Mouse (Mus musculus): ENCODE results near the gene Marcksl1. TPM values are rescaled to one million over a fixed set of nuclear protein-coding genes. Genes with fewer than 3 reads are reported as not detected.

Gene Marcksl1
- total RNA-seq, 2 experiments from 2014 or later: 713 to 734 TPM

DNA sequence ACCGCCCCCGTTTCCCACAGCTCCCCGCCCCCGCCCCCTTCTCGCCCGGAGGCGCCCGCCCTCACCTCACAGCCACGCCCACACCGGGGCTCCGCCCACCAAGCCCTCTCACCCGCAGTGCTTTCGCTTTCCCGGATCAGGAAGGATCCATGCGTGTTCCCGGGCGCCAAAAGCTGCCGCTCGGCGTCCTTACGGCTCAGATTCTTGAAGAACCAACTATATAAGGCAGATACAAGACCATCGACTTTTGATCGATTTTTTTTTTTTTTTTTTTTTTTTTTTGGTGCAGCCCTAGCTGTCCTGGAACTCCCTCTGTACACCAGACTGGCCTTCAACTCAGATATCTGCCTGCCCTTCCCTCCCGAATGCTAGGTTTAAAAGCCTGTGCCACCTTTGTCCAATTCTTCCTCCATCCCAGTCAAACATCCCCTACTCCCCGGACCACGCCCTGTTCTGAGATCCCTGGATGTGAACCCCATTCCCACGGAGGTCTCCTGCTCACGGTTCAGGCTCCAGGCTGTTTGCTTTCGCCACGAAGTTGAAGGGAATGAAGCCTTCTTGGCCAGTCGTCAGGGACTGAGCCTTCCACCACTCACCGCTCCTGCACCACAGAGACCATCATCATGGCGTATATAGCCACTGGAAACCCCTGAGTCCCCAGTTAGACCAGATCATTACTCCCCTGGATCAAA, 43.3 kb downstream of the Marcksl1 start:
- peak; percentile 80 to 86 for DNase-seq (ENCODE audit: low spot score in 2 of 2)

DNA sequence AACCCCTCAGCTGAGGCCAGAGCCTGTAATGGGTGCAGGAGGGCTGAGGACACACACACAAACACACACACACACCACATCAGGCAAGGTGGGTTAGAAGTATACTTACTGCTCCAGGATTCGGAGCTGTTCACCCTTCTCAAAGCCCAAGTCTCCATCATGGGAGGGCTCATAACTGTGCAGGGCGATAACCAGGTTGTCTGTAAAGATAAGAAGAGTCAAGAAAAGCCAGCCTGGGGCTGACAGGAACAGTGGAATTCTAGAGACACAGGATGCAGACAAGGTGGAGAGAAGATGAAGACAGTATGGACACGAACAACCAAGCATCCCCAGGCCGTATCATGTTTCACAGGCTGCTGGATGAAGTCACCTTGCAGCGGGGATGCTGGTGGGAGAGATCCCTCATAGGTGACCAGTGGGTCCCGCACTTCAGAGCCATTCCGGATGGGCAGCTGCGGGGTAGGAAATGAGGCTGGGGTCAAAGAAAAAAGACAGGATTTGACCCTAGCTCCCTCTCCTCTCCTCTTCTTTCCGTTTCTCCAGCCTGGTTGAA, 44.0 kb downstream of the Marcksl1 start:
- DNase-seq (ENCODE audit: low spot score in 2 of 2): no peak

GRCm38 (mm10) chr4:129558321-129558955, 45.1 kb downstream of the Marcksl1 start:
- no peak for DNase-seq (ENCODE audit: low spot score in 2 of 2)

- DNase-seq (ENCODE audit: low spot score in 2 of 2): no peak
Observed at GRCm38 (mm10) chr4:129561184-129561583, 47.8 kb downstream of the Marcksl1 start.

- DNase-seq (ENCODE audit: low spot score in 2 of 2): no peak
Observed at GRCm38 (mm10) chr4:129563718-129564117, 50.3 kb downstream of the Marcksl1 start.

GRCm38 (mm10) chr4:129565139-129565538, 51.8 kb downstream of the Marcksl1 start:
- no peak for DNase-seq (ENCODE audit: low spot score in 2 of 2)

Small RNAs within 50 kb of the gene (microRNA-seq; reads per million reads assigned to microRNA genes)
- gene Mir8119: 0 reads per million in 2 experiments

Other genes starting within 250 kb of the Marcksl1 start
- gene Sync, start 226.0 kb upstream of the Marcksl1 start, total RNA-seq (2021): 1 to 10 TPM; 1.6 to 1.7 TPM
- 100 to 1,000 TPM; 124 to 139 TPM for gene Rbbp4, start 178.2 kb upstream of the Marcksl1 start, total RNA-seq (2021)
- gene Zbtb8os, start 177.9 kb upstream of the Marcksl1 start, total RNA-seq (2021): 10 to 100 TPM; 26.9 to 30.2 TPM
- 1 to 10 TPM; 7.8 to 8.0 TPM for gene Zbtb8a, start 135.5 kb upstream of the Marcksl1 start, total RNA-seq (2021)
- 1 to 10 TPM; 4.4 to 5.1 TPM for gene Zbtb8b, start 72.7 kb upstream of the Marcksl1 start, total RNA-seq (2021)
- 10 to 100 TPM; 41.4 to 46.9 TPM for gene Bsdc1, start 52.0 kb upstream of the Marcksl1 start, total RNA-seq (2021)
- gene Tssk3, start 22.6 kb upstream of the Marcksl1 start, total RNA-seq (2021): under 1 TPM; 0.37 to 0.51 TPM
- gene Fam229a, start 22.4 kb upstream of the Marcksl1 start, total RNA-seq (2021): 1 to 10 TPM; 1.0 to 2.0 TPM
- gene Hdac1, start 29.1 kb downstream of the Marcksl1 start, total RNA-seq (2021): 10 to 100 TPM; 40.5 to 40.9 TPM
- gene Lck, start 60.1 kb downstream of the Marcksl1 start, total RNA-seq (2021): 1 to 10 TPM; 9.1 to 9.3 TPM
- not detected for gene Fam167b, start 65.0 kb downstream of the Marcksl1 start, total RNA-seq (2021)
- gene Eif3i, start 87.1 kb downstream of the Marcksl1 start, total RNA-seq (2021): 100 to 1,000 TPM; 136 to 140 TPM
- gene Tmem234, start 87.1 kb downstream of the Marcksl1 start, total RNA-seq (2021): 10 to 100 TPM; 95.6 to 99.1 TPM
- 1 to 10 TPM; 3.1 to 5.3 TPM for gene Dcdc2b, start 100.7 kb downstream of the Marcksl1 start, total RNA-seq (2021)
- 10 to 100 TPM; 27.5 to 27.6 TPM for gene Iqcc, start 105.5 kb downstream of the Marcksl1 start, total RNA-seq (2021)
- 100 to 1,000 TPM; 123 to 140 TPM for gene Ccdc28b, start 110.4 kb downstream of the Marcksl1 start, total RNA-seq (2021)
- gene Txlna, start 127.5 kb downstream of the Marcksl1 start, total RNA-seq (2021): 10 to 100 TPM; 41.4 to 46.8 TPM
- 10 to 100 TPM; 74.7 to 90.0 TPM for gene Kpna6, start 159.2 kb downstream of the Marcksl1 start, total RNA-seq (2021)
- 10 to 100 TPM; 13.0 to 13.1 TPM for gene Tmem39b, start 183.3 kb downstream of the Marcksl1 start, total RNA-seq (2021)
- gene Khdrbs1, start 228.7 kb downstream of the Marcksl1 start, total RNA-seq (2021): 100 to 1,000 TPM in 1 of 2 experiments, 10 to 100 TPM in 1; 99.3 to 108 TPM